Mouse (Mus musculus): ENCODE results near the gene Cacna1d.

DNA sequence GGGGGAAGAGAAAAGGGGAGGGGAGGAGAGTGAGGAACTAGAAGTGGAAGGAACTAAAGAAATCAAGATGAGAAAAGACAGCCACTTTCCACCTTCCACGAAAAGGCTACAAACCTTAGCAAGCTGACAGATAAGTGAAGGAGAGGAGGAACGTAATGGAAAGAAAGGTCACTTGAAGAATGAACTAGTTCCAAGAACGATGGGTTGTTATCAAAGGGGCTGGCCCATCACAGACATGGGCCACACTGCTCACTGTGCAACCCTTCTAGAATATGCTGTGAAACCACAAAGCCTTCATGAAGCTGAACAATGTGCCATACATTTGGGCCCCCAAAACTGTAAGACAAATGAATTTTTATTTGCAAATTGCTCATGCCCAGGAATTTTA, 248.4 kb downstream of the Cacna1d start:
- TF ChIP-seq CTCF (IDR thresholded peaks at IDR 0.05; ENCODE audit: extremely low read depth, insufficient read depth, insufficient read length, insufficient replicate concordance) (no peak), POLR2A (IDR thresholded peaks at IDR 0.05; ENCODE audit: low read depth, low read length) (no peak)
